Comparison of ENCODE assay signal across 9 mouse cellular contexts in the genomic region with DNA sequence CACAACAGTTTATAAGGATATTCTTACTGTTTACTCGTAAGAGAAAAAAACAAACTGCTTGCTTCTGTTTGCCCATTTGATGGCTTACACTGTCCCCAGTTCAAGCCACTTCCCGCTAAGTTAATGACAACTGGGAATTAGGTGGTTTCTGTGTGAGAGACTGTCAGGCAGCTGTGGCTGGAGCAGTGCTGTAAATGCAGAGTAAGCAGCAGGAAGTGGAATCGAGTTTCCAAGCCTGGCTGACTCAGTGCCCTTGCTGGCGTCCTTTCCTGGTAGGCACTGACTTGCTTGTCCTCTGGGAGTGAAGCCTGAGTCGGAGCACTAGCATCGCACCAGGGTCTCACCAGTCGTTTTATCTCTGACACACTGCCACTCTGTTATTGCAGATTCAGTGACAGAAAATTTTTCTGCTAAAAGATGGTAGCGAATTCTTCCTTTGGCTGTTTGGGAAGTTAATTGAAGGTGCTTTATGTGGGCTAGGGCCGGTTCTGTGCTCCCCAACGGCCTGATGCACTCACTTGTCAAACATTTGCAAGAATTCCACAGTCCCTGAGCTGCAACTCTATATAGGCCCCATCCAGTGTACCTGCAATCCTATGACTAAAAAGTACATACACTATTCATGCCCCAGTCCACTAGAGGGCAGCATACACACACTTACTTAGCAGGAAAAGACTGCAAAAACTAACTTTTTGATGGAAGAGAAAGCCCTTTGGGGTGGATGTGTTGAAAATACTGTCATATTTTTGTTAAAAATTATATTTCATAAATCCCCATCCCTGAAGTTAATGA. TPM values are rescaled to one million over a fixed set of nuclear protein-coding genes. Genes with fewer than 3 reads are reported as not detected.
DNase-seq lines count a peak whose midpoint lies in the region; ATAC-seq and TF ChIP-seq lines count a peak whose summit lies in the region.
"Had no signal": no experiment of that assay in that cellular context is flagged by ENCODE, and none has a peak within 500 bp of the region (broad histone marks: within the 10 kb centered on the region; RNA-seq: fewer than 3 reads in every experiment).

No protein-coding gene starts in this region.

- H3K4me1 ChIP-seq in ES-E14 (ENCODE audit: control insufficient read depth in 2 of 2, insufficient read depth in 2 of 2, low read length in 2 of 2, poor library complexity in 1 of 2): no peaks in the 10 kb centered on the region
- H3K4me1 ChIP-seq in intestine, embryonic 15.5 days (replicated peaks): no peaks in the 10 kb centered on the region
- peaks cover 32% of the 10 kb centered on the region for H3K4me1 ChIP-seq in liver, embryonic 15.5 days (replicated peaks)
- H3K4me1 ChIP-seq in neural tube, embryonic 11.5 days (ENCODE audit: control insufficient read depth, insufficient read depth, low read length): no peaks in the 10 kb centered on the region

- no peak overlapping the region for H3K4me2 ChIP-seq in intestine, embryonic 15.5 days (replicated peaks)
- no peak overlapping the region for H3K4me2 ChIP-seq in liver, embryonic 15.5 days
- H3K4me2 ChIP-seq in neural tube, embryonic 11.5 days (ENCODE audit: low read depth): no peak overlapping the region
- H3K4me2 ChIP-seq: limb, embryonic 15.5 days had no signal

- WGBS in intestine, embryonic 15.5 days: 45% methylated on average over 10 of the region's 10 CpGs
- WGBS in liver, embryonic 15.5 days (ENCODE audit: insufficient replicate concordance): 34% methylated on average over 10 of the region's 10 CpGs
- WGBS in neural tube, embryonic 11.5 days: 47% methylated on average over 10 of the region's 10 CpGs

- no peaks in the 10 kb centered on the region for H3K9me3 ChIP-seq in ES-E14 (ENCODE audit: control insufficient read depth, insufficient read depth, low read depth, low read length)
- no peaks in the 10 kb centered on the region for H3K9me3 ChIP-seq in intestine, embryonic 15.5 days
- H3K9me3 ChIP-seq in liver, embryonic 15.5 days (replicated peaks): no peaks in the 10 kb centered on the region
- H3K9me3 ChIP-seq in neural tube, embryonic 11.5 days (ENCODE audit: control insufficient read depth, low read length): no peaks in the 10 kb centered on the region
- H3K9me3 ChIP-seq: limb, embryonic 15.5 days had no signal

- peak; percentile 86 for ATAC-seq in frontal cortex, adult (ENCODE audit: low TSS enrichment)
- ATAC-seq in intestine, embryonic 15.5 days: peak; percentile 78
- ATAC-seq in liver, embryonic 15.5 days (ENCODE audit: insufficient read depth): peak; percentile 47; the same call in 1 of the 2 replicates
- ATAC-seq in neural tube, embryonic 11.5 days (ENCODE audit: insufficient read depth, low FRiP score, low TSS enrichment): no peak

- no peaks in the 10 kb centered on the region for H3K27me3 ChIP-seq in intestine, embryonic 15.5 days (replicated peaks)
- no peaks in the 10 kb centered on the region for H3K27me3 ChIP-seq in liver, embryonic 15.5 days
- H3K27me3 ChIP-seq in neural tube, embryonic 11.5 days (ENCODE audit: control insufficient read depth, insufficient read depth, low read length): no peaks in the 10 kb centered on the region
- H3K27me3 ChIP-seq: limb, embryonic 15.5 days had no signal

- in situ Hi-C loops in ES-E14 (cut with MboI; ENCODE audit: low sequenced_read_pairs in 2 of 2, unreplicated experiment in 2 of 2): no loop called here

- no peak overlapping the region for H3K9ac ChIP-seq in ES-E14 (ENCODE audit: insufficient read depth, low read depth, low read length, poor library complexity, severe bottlenecking)
- H3K9ac ChIP-seq in intestine, embryonic 15.5 days: no peak overlapping the region
- no peak overlapping the region for H3K9ac ChIP-seq in liver, embryonic 15.5 days
- no peak overlapping the region for H3K9ac ChIP-seq in neural tube, embryonic 11.5 days (ENCODE audit: low read length)
- H3K9ac ChIP-seq: limb, embryonic 15.5 days had no signal

- no peak overlapping the region for H3K27ac ChIP-seq in ES-E14 (ENCODE audit: insufficient read depth, low read depth, low read length, poor library complexity, severe bottlenecking)
- H3K27ac ChIP-seq in intestine, embryonic 15.5 days: 0 out of 2 replicates have a peak overlapping the region, but pooled peaks have one; percentile 44
- no peak overlapping the region for H3K27ac ChIP-seq in liver, embryonic 15.5 days (replicated peaks)
- H3K27ac ChIP-seq in neural tube, embryonic 11.5 days (ENCODE audit: low read depth, low read length): no peak overlapping the region
- H3K27ac ChIP-seq: limb, embryonic 15.5 days had no signal

- no peak for DNase-seq in frontal cortex, postnatal 10 days (ENCODE audit: low spot score in 2 of 2)
- DNase-seq in ES-E14 (ENCODE audit: low read depth, low spot score): peak; percentile 58
- DNase-seq in cerebellum, adult 18-20 months: peak; percentile 46 to 50
- peak; percentile 67 for DNase-seq in gastrocnemius, adult 18-20 months (ENCODE audit: low spot score)
- DNase-seq in neural tube, embryonic 11.5 days (ENCODE audit: low spot score): peak; percentile 52

- no peak overlapping the region for H3K4me3 ChIP-seq in ES-E14 (ENCODE audit: insufficient read depth in 1 of 2, low read depth in 1 of 2, low read length in 2 of 2, poor library complexity in 1 of 2, severe bottlenecking in 1 of 2)
- H3K4me3 ChIP-seq in intestine, embryonic 15.5 days (replicated peaks): no peak overlapping the region
- no peak overlapping the region for H3K4me3 ChIP-seq in liver, embryonic 15.5 days (replicated peaks)
- H3K4me3 ChIP-seq in neural tube, embryonic 11.5 days (ENCODE audit: low read depth, low read length): no peak overlapping the region
- H3K4me3 ChIP-seq: limb, embryonic 15.5 days had no signal

- no peaks in the 10 kb centered on the region for H3K36me3 ChIP-seq in ES-E14 (ENCODE audit: control insufficient read depth, insufficient read depth, low read length, poor library complexity, severe bottlenecking)
- no peaks in the 10 kb centered on the region for H3K36me3 ChIP-seq in intestine, embryonic 15.5 days
- H3K36me3 ChIP-seq in liver, embryonic 15.5 days (replicated peaks): no peaks in the 10 kb centered on the region
- no peaks in the 10 kb centered on the region for H3K36me3 ChIP-seq in neural tube, embryonic 11.5 days (ENCODE audit: control insufficient read depth, insufficient read depth, low read length)
- H3K36me3 ChIP-seq: limb, embryonic 15.5 days had no signal

TF ChIP-seq in ES-E14, 5 proteins besides CTCF, POLR2A, EP300 and RAD21:
- TF ChIP-seq CHD2 (IDR thresholded peaks at IDR 0.05; ENCODE audit: low read depth, low read length) (no peak), ZNF384 (IDR thresholded peaks at IDR 0.05; ENCODE audit: low read depth, low read length) (no peak), ZC3H11A (IDR thresholded peaks at IDR 0.05; ENCODE audit: borderline replicate concordance, low read depth, low read length) (peak; percentile 43), HCFC1 (IDR thresholded peaks at IDR 0.05; ENCODE audit: borderline replicate concordance, insufficient read depth, low read length) (no peak), MAFK (IDR thresholded peaks at IDR 0.05; ENCODE audit: insufficient read depth, low read depth, low read length) (0 out of 2 replicates have a peak, but pooled peaks have one; percentile 4)

RNA-seq across cellular contexts. Expression of a gene that starts 24.3 kb away (rescaled TPM):
- total RNA-seq in ES-E14 (2012; rRNA removed): 27.0 and 44.5 TPM in 2 replicates
- total RNA-seq in gastrocnemius, adult 18-20 months (2021): 10 to 100 TPM; 21.6 to 25.9 TPM
- polyA plus RNA-seq in intestine, embryonic 15.5 days (2015; fragmentation: Nextera tagmentation; extraction: Ambion mirVana): 123 and 127 TPM in 2 replicates
- polyA plus RNA-seq in liver, embryonic 15.5 days (2015; fragmentation: Nextera tagmentation; extraction: Ambion mirVana): 23.4 and 30.1 TPM in 2 replicates
- polyA plus RNA-seq in neural tube, embryonic 11.5 days (2014; fragmentation: Nextera tagmentation; extraction: Ambion mirVana): 112 and 126 TPM in 2 replicates

RNA-seq across cellular contexts. Expression of a gene that starts 49.9 kb away (rescaled TPM):
- total RNA-seq in ES-E14 (2012; rRNA removed): 2.9 and 7.1 TPM in 2 replicates
- total RNA-seq in gastrocnemius, adult 18-20 months (2021): under 1 TPM; 0.55 to 0.59 TPM
- 14.2 and 14.7 TPM in 2 replicates for polyA plus RNA-seq in intestine, embryonic 15.5 days (2015; fragmentation: Nextera tagmentation; extraction: Ambion mirVana)
- 0.12 and 0.14 TPM in 2 replicates for polyA plus RNA-seq in liver, embryonic 15.5 days (2015; fragmentation: Nextera tagmentation; extraction: Ambion mirVana)
- polyA plus RNA-seq in neural tube, embryonic 11.5 days (2014; fragmentation: Nextera tagmentation; extraction: Ambion mirVana): 39.6 and 45.8 TPM in 2 replicates

Comparison
In these comparisons a context has a peak if more than half of its experiments do, and no peak if none do; other contexts are left out.
1. DNase-seq: peak in ES-E14 (single experiment), cerebellum, adult 18-20 months (2 of 2), gastrocnemius, adult 18-20 months (single experiment) and neural tube, embryonic 11.5 days (single experiment); none in frontal cortex, postnatal 10 days (0 of 2).
2. RNA of a gene that starts 49.9 kb away (polyA plus RNA-seq): 39.6 to 45.8 TPM in neural tube, embryonic 11.5 days and 14.2 to 14.7 TPM in intestine, embryonic 15.5 days; 0.12 to 0.14 TPM in liver, embryonic 15.5 days; every median in the first group is over 10 times any median in the second.